Mouse (Mus musculus) mammary gland, adult 2 months (tissue): ENCODE data around the gene Arpp21. TPM values are rescaled to one million over a fixed set of nuclear protein-coding genes. Genes with fewer than 3 reads are reported as not detected.

ENCODE experiments used
- polyA plus RNA-seq: library from polyadenylated mRNA; depleted of rRNA; stranded (reverse); fragments of >200 nt; gene quantifications from 2 replicates; pipeline ENCODE4 v1.2.3, GENCODE M21; 2012; ENCODE audit warnings: low replicate concordance; rRNA removed

The Arpp21 gene
- polyA plus RNA-seq = 0.16 and 5.7 TPM in 2 replicates

GRCm38 (mm10) chr9:112235696-112236397 lies at the start of gene Arpp21:
Gene Arpp21 (minus strand): TSS chr9:112235938.

